Mouse (Mus musculus): ENCODE data around the gene 1110065P20Rik.

Gene 1110065P20Rik

DNA sequence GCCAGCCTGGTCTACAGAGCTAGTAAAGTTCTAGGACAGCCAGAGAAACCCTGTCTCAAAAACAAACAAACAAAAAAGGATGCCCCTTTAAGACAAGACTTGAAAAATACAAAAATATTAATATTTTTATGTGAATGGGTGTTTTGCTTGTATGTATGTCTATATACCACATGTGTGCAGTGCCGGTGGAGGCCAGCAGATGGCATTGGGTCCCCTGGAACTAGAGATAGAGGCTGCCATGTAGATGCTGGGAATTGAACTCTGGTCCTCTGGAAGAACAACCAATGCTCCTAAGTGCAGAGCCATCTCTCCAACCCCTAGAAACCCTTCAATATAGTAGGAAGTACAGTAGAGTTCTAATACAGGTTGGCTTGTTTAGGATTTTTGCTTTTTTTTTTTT, 10.0 kb downstream of the 1110065P20Rik start:
- DNase-seq, result peak in 1 of 2 experiments; percentile 28

DNA sequence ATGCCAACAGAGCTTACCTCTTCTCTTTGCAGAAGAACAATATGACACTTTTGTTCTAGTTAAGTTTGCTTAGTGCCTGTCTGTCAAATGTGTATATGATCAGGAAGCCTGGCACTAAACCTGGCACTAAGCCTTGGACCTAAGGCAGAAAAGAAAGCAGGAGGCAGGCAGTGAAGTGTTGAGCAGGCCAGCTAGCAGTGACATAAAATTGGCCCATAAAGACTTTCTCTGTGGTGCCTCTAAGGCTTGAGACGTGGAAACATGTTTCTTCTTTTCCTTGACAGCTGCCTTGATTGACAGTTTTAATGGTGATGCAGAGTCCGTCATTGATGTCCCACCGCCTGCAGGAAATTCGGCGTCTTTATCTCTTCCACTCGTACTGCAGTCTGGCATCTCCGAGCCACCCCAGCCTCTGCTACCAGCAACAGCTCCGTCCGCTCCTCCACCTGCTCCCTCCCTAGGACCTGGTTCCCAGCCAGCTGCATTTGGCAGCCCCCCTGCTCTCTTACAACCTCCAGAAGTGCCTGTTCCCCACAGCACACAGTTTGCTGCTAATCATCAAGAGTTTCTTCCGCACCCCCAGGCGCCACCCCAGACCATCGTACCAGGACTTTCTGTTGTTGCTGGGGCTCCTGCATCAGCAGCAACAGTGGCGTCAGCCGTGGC, 12.8 kb downstream of the 1110065P20Rik start:
- DNase-seq, result no peak

DNA sequence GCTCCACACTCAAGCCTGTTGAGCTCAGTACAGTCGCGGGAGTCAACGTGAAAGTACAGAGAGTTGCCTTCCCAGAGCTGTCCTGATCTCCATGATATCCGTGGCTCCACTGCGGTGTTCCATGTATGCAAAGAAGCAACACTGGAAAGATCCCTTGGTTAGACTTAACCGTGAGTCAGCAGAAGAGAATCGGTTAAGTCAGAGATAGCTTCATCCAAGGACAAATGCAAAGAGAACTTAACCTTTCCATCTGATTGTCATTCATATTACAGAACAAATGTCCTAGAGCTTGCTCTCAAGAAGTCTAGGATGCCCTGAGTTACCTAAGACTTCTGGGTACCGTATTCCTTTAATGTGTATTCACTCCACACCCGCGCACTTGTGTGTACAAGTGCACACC, 18.2 kb downstream of the 1110065P20Rik start:
- no peak for DNase-seq

DNA sequence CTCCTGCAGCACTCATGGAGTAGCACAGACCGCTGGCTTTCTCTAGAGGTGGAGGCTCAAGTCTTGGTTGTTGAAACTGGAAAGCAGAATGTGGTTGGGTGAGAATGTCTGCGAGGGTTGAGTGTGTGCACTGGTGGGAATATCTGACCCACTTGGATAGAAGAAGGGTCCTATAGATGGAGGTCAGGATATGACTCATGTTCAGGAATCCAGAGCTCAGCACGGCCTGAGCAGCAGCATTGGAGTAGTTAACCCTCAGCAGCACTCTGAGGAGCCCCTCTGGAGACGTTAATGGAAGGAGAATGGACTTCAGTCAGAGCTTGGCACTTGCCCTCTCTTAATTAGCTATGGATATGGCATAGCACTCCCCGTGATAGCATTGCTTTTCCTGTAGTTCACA, 21.3 kb downstream of the 1110065P20Rik start:
- DNase-seq, result no peak

DNA sequence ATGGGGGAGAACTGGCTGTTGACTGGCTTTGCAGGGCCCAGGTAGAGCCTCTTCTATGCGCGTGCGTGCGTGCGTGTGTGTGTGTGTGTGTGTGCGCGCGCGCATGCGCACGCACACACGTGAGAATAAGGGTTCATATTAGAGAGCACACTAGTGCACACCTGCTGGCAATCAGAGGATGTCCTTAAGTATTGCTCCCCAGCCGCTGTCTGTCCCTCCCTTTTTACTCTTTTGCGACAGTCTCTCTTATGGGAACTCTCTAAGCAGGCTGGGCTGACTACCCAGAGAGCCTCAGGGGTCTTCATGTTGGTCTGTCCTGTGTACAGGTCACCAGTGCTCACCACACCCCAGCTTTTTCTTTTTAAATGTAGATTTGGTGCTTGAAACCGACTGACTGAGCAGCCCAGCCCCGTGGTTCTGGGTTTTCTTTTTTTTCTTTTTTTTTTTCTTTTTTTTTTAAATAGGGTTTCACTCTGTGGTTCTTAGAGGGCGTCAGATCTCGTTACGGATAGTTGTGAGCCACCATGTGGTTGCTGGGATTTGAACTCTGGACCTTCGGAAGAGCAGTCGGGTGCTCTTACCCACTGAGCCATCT, 25.5 kb downstream of the 1110065P20Rik start:
- DNase-seq, result no peak

DNA sequence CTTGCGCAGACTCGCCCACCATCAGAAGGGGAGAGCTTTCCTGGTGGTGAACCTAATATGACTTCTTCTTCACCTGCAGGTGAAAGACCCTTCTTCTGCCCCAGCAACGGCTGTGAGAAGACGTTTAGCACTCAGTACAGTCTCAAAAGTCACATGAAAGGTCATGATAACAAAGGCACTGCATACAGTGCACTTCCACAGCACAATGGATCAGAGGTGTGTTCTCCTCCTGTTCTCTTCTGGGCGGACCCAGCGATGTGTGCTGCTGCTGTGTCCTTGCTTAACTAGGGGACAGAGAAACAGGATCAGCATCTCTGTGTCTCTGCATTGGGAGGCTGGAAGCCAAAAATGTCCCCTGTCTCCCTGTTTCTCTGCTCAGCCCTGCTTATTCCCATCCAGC, 26.0 kb downstream of the 1110065P20Rik start:
- no peak for DNase-seq

DNA sequence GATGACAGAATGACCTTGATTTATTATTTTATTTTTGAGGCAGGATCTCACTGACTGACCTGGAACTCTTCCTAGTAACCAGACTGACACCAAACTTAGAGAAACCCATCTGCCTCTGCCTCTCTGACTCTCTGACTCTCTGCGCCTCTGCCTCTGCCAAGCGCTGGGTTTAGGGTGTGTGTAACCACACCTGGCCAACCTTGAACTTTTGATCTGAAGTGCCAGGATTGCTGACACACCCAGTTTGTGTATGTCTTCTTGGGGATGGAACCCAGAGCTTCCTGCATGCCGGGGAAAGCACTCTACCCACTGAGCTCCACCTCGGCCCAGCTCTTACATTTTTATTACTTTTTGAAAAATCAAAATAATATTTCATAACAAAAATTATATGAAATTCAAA, 32.2 kb downstream of the 1110065P20Rik start:
- no peak for DNase-seq

DNA sequence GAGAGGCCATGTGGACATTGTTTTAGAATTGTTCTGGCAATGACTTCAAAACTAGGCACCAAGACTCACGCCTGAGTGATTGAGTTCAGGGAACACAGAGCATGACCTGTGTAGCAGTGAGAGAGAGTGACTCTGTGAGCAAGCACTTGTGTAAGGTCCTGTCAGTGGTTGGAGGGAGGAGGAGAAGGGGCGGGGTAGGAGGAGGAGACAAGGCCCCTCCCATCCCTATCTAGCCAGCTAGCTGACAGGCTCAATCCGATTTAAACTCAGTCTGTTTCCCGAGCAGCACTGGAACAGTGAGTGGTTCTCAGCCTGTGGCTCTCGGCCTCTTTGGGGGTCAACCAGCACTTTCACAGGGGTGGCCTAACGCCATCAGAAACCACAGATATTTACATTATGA, 33.2 kb downstream of the 1110065P20Rik start:
- peak; percentile 80 to 86 for DNase-seq

DNA sequence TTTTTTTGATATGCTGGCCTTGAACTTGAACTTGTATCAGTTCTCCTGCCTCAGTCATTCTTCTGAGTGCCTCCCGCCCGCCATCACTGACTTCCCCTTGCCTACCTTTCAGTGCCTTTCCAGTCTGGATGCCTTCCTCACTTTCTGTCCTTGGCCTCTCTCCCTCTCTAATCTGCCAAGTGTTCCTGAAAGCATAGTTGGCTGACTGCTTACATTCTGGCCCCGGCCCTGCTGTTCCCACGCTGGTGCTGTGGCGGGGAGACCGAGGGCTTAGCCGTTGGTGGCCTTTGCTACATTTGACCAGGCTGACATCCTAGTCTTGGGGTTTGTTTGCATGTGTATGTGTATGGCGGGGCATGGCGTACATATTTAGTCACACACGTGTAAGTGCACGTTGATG, 35.1 kb downstream of the 1110065P20Rik start:
- DNase-seq, result no peak

DNA sequence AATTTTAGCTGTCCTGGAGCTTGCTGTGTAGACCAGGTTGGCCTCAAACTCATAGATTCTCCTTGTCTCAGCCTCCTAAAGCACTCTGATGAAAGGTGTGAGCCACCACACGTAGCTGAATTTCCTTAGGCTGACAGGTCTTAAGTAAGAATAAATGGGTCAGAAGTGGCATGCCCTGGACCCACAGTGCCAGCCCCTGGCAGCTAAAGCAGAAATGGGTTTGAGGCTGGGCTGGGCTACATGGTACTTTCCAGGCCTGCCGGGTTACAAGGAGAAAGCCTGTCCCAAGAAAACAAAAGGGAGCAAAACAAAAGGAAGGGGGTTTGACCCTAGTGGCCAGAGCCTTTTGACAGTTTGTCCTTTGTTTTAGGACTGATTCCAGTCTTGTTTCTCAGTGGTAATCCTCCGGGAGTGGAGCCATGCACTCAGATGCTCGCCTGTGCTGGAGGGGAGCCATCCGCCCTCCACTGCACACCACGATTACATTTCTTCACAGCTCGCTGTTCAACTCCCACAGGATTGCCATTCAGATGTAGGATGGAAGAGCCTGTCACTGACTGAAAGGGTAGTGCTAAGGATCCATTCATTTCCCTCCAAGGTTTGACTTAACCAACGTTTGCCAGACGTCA, 39.5 kb downstream of the 1110065P20Rik start:
- no peak for DNase-seq

DNA sequence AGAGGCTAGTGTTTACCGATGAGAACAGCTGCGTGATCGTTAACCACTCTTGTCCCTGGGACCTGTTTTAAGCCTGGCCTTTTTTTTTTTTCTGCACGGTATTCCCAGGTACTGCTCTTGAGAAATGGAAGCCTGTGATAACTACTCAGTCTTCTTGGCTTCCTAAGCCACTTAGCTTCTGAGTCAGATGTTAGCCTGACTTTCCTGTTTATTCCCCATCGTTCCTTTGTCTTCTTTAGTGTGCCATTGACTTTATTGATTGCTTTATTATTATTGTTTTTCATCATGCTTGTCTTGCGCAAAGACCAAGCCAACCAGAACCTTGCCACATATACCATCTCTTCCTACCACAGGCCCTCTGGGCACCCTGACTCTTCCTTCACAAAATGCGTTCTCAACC, 40.9 kb downstream of the 1110065P20Rik start:
- no peak for DNase-seq

DNA sequence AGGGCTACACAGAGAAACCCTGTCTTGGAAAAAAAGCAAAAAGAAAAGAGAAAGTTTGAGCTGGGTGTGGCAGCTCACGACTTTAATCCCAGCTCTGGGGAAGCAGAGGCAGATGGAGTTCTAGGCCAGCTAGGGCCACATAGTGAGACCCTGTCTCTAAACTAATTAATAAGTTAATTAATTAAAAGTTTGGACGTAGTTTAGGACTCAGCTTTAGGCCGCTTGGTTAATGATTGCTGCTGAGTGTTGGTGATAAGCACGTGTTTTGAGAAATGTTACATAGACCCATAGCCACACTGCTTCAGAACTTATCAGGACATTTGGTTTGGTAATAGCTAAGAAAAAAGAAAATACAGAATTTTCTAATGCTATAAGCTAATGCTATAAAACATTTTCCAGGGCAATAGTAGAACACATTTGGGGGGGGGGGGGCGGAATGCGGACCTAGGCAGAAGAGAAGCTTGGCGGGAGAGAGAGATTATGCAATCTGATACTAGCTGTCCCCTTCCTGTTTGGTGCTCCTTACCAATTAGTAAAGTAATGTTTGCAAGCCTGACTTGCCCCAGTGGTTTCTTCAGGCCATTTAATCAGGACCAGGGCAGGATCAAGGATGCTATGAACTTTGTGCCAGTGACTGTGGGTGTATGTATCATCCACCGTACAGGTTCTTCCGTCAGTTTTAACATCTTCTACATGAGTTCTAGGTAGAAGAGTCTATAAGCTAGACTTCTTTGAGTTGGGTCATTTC, 41.7 kb downstream of the 1110065P20Rik start:
- peak; percentile 52 to 65 for DNase-seq

DNA sequence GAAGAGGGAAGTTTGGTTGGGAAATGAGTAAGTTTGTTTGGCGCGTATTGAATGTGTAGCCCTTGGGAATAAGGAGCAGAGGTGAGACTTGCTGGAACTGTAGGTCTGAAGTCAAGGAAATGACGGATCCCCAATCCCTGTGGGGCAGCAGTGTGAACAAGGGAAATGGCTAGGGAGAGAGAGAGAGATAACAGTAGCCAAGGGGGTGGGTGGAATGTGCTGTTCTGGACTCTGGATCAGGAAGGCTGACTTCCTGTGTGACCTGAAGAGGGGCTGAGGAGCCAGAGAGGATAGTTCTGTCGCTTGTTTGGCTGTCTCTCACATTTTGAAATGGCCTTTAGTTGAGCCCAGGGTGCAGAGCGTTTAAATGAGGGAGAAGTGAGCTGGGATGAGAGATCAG, 42.5 kb downstream of the 1110065P20Rik start:
- peak; percentile 36 to 46 for DNase-seq

DNA sequence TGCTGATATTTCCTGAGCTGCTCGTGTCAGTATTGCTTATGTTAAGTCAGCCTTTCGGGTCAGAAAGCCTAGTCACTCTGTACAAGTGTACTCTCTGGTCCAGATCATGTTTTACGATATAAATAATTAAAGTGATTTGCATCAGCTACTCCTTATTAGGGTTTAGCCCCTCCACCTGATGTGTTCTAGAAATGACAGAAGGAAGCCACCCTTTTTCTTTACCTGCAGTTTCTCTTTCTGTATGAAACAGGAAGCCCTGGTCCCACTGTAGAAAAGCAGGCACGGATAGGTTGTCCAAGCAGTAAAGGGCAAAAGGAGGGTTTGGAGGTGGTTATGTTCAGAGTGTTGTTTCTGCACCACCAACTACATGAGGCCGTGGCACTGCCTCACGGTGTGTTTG, 47.6 kb downstream of the 1110065P20Rik start:
- no peak for DNase-seq

DNA sequence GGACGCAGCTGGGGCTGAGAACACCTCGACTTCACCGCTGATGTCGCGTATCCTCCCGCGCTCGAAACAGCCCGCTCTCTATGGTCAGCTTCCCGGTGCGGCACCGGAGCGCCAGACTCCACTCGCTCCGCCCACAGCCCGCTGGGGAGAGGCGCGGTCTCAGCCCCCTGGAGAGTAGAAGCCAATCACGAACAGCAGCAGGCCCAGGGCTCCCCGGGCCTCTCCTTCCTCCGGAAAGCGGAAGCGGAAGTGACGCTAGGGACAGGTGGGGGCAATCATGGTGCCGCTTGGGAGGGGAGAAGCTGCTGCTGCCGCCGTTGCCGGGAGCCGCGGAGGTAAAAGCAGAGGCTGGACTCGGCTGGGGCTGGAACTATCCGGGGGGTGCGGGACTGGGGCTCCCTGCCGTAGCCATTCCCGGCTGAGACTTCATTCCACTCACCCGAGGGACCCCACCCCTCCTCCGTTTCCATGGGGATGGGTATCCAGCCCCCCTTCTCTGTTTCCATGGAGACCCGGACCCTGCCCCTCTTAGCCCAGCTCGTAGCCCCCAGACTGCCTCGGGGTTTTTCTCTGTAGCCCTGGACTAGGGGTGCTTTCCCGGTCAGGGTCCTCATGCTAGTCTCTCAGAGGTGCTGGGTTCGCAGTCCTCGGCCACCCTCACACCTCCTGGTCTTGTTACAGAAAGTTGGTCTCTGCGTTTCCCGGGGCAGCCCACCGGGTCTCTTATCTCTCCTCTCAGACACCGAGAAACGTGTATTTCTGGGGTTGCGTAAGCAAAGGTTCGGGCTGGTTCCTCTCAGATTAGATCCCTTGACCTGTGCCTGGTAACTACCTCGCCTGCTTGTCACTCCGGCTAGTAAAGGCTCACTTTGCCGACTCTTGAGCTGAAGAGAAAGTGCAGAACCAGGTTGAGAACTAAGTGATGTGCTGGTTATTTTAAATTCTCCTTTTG, 48.4 kb downstream of the 1110065P20Rik start:
- DNase-seq, result peak; percentile 97 to 98

DNA sequence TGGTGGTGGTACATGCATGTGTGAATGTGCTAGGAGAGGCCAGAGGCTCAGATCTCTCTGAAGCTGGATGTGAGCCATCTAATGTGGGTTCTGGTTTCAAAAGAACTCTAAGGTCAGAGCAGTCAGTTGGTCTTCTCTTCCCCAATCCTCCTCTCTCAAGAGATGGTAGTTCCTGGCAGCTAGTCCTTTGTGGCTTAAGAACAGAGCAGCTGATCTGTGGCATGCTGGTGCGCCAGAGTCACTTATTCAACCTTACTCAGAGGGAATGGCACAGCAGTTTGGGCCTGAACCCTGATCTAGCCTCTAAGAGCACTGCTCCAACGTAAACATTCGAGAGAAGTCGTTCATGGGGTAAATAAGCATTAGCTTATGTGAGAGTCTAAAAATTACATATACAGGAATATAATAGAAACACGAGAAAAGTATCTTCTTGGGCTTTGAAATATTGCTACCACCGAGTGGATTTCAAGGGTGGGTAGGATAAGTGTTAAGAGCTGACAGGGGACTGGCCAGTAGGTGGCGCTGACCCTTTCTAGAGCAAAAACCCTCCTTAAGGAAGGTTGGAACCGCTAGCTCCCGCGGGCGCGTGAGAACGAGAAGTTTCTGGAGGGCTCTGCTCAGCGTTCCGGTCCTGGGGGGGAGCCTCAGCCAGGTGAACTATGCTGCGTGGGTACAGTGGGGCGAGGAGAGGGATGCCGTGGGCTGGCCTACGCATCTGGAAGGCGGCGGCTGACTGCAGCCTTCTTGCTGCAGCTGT, 49.3 kb downstream of the 1110065P20Rik start, which contains the start of gene Mtf1:
Mtf1 (plus strand) TSS at position 553 of the 757 bp plus-strand sequence.
- DNase-seq, result peak; percentile 88 to 96
